Mouse (Mus musculus) ES-E14 (cell line): ENCODE data around the gene Pmepa1. TPM values are rescaled to one million over a fixed set of nuclear protein-coding genes. Genes with fewer than 3 reads are reported as not detected.

Experiments used
- DNase-seq: peaks from one replicate; pipeline ENCODE4 v3.0.0-alpha.2; 2013; ENCODE audit warnings: low read depth, low spot score
- H3K27ac ChIP-seq: 2 replicates; pipeline ENCODE4 v1.5.1; 2012; ENCODE audit warnings: low read depth, mild to moderate bottlenecking, low read length, moderate library complexity, mixed read lengths; ENCODE audit not compliant: poor library complexity, insufficient read depth, severe bottlenecking
- H3K36me3 ChIP-seq: 2 replicates; pipeline ENCODE4 v1.6.1; 2012; ENCODE audit warnings: mild to moderate bottlenecking, low read length, moderate library complexity, mixed read lengths; ENCODE audit not compliant: control insufficient read depth, poor library complexity, insufficient read depth, severe bottlenecking
- H3K4me1 ChIP-seq, 2 experiments: fragments of 150-350 bp in 1 of 2; sonication (generic) in 1 of 2; 2 replicates each; pipeline ENCODE4 v1.6.1; 2012; ENCODE audit warnings: low read length in 2 of 2, mild to moderate bottlenecking in 1 of 2, mixed read lengths in 1 of 2; ENCODE audit not compliant: control insufficient read depth in 2 of 2, insufficient read depth in 2 of 2, poor library complexity in 1 of 2
- H3K4me3 ChIP-seq, 2 experiments: fragments of 150-350 bp in 1 of 2; sonication (generic) in 1 of 2; 2 replicates each; pipeline ENCODE4 v1.5.1; 2012; ENCODE audit warnings: low read length in 2 of 2, low read depth in 1 of 2, mild to moderate bottlenecking in 1 of 2, mixed read lengths in 1 of 2; ENCODE audit not compliant: insufficient read depth in 1 of 2, poor library complexity in 1 of 2, severe bottlenecking in 1 of 2
- H3K9ac ChIP-seq: 2 replicates; pipeline ENCODE4 v1.6.1; 2012; ENCODE audit warnings: low read depth, mild to moderate bottlenecking, low read length, mixed read lengths; ENCODE audit not compliant: poor library complexity, insufficient read depth, severe bottlenecking
- H3K9me3 ChIP-seq: fragments of 150-350 bp; sonication (generic); 2 replicates; pipeline ENCODE4 v1.6.1; 2012; ENCODE audit warnings: low read depth, mild to moderate bottlenecking, low read length; ENCODE audit not compliant: control insufficient read depth, insufficient read depth
- CHD2 ChIP-seq: IDR thresholded peaks from 2 replicates; pipeline ENCODE4 v1.6.1; 2014; ENCODE audit warnings: mild to moderate bottlenecking, low read depth, low read length, inconsistent platforms
- HCFC1 ChIP-seq: IDR thresholded peaks from 2 replicates; pipeline ENCODE4 v1.6.1; 2012; ENCODE audit warnings: low read length, inconsistent platforms, borderline replicate concordance; ENCODE audit not compliant: insufficient read depth
- MAFK ChIP-seq: IDR thresholded peaks from 2 replicates; pipeline ENCODE4 v1.6.1; 2014; ENCODE audit warnings: mild to moderate bottlenecking, low read depth, low read length, inconsistent platforms; ENCODE audit not compliant: insufficient read depth
- ZC3H11A ChIP-seq: IDR thresholded peaks from 2 replicates; pipeline ENCODE4 v1.6.1; 2012; ENCODE audit warnings: low read depth, mild to moderate bottlenecking, inconsistent platforms, low read length, borderline replicate concordance
- ZNF384 ChIP-seq: IDR thresholded peaks from 2 replicates; pipeline ENCODE4 v1.6.1; 2012; ENCODE audit warnings: low read depth, low read length, inconsistent platforms
- in situ Hi-C, 2 experiments: fragments of 600-800 bp; cut with MboI; formaldehyde crosslinking; loops; one replicate each; pipeline ENCODE4 v1.15.1; 2025; ENCODE audit warnings: low sequenced_read_pairs in 2 of 2, inconsistent platforms in 1 of 2; ENCODE audit not compliant: unreplicated experiment in 2 of 2
- total RNA-seq: library from RNA; depleted of rRNA; stranded (reverse); fragments of 300-350 nt; gene quantifications from 2 replicates; pipeline ENCODE4 v1.2.3, GENCODE M21; 2012

Gene Pmepa1
- total RNA-seq, 1 experiment, result 20.3 TPM

- no peaks in the 10 kb centered on the region for H3K9me3 ChIP-seq
- in situ Hi-C loops, result no loop called here
- no peak for DNase-seq
- H3K9ac ChIP-seq, result no peak overlapping the region
- no peak overlapping the region for H3K4me3 ChIP-seq
- H3K36me3 ChIP-seq, result no peaks in the 10 kb centered on the region
- no peak for TF ChIP-seq CHD2
- no peak for TF ChIP-seq ZC3H11A
- no peak for TF ChIP-seq HCFC1
- H3K27ac ChIP-seq, result peak overlapping the region; percentile 52
- peaks cover 23 to 52% of the 10 kb centered on the region in 2 experiments for H3K4me1 ChIP-seq
Measured at GRCm38 (mm10) chr2:173247197-173247596, 29.1 kb downstream of the Pmepa1 start.

GRCm38 (mm10) chr2:173246688-173247087, 29.6 kb downstream of the Pmepa1 start:
- H3K9me3 ChIP-seq, result no peaks in the 10 kb centered on the region
- peak overlapping the region in 1 of 2 experiments; percentile 11; a peak in 1 of 4 replicates for H3K4me3 ChIP-seq
- DNase-seq, result no peak
- no peak for TF ChIP-seq ZC3H11A
- no peak for TF ChIP-seq HCFC1
- TF ChIP-seq CHD2, result no peak
- TF ChIP-seq MAFK, result no peak
- no peak for TF ChIP-seq ZNF384
- peak overlapping the region; percentile 52; the same call in 1 of the 2 replicates for H3K27ac ChIP-seq
- H3K4me1 ChIP-seq, result peaks cover 23 to 47% of the 10 kb centered on the region in 2 experiments
- in situ Hi-C loops, result no loop called here
- no peaks in the 10 kb centered on the region for H3K36me3 ChIP-seq
- H3K9ac ChIP-seq, result no peak overlapping the region

- Histone ChIP-seq H3K9ac (no peak overlapping the region), H3K9me3 (no peaks in the 10 kb centered on the region), H3K4me3 (no peak overlapping the region), H3K4me1 (peaks cover 23 to 48% of the 10 kb centered on the region in 2 experiments), H3K36me3 (no peaks in the 10 kb centered on the region; the same call in 1 of the 2 replicates), H3K27ac (no peak overlapping the region)
- DNase-seq, result no peak
- in situ Hi-C loops, result no loop called here
- TF ChIP-seq MAFK (no peak), CHD2 (no peak), ZC3H11A (no peak), ZNF384 (peak; percentile 46; the same call in 1 of the 2 replicates), HCFC1 (no peak)
Measured at GRCm38 (mm10) chr2:173245258-173245657, 31.1 kb downstream of the Pmepa1 start.

GRCm38 (mm10) chr2:173244108-173244507, 32.2 kb downstream of the Pmepa1 start:
- DNase-seq, result no peak
- Histone ChIP-seq H3K9ac (no peak overlapping the region), H3K36me3 (no peaks in the 10 kb centered on the region; the same call in 1 of the 2 replicates), H3K4me1 (peaks cover 23 to 52% of the 10 kb centered on the region in 2 experiments), H3K9me3 (no peaks in the 10 kb centered on the region), H3K4me3 (no peak overlapping the region), H3K27ac (no peak overlapping the region)
- TF ChIP-seq HCFC1, result no peak
- TF ChIP-seq MAFK, result no peak
- no peak for TF ChIP-seq CHD2
- no peak for TF ChIP-seq ZC3H11A
- TF ChIP-seq ZNF384, result no peak
- in situ Hi-C loops, result no loop called here

GRCm38 (mm10) chr2:173243616-173244015, 32.7 kb downstream of the Pmepa1 start:
- Histone ChIP-seq H3K27ac (no peak overlapping the region), H3K4me1 (peaks cover 26 to 54% of the 10 kb centered on the region in 2 experiments), H3K36me3 (no peaks in the 10 kb centered on the region; the same call in 1 of the 2 replicates), H3K9me3 (no peaks in the 10 kb centered on the region), H3K4me3 (no peak overlapping the region), H3K9ac (no peak overlapping the region)
- in situ Hi-C loops, result no loop called here
- TF ChIP-seq MAFK, result no peak
- TF ChIP-seq ZNF384, result no peak
- no peak for TF ChIP-seq CHD2
- no peak for TF ChIP-seq ZC3H11A
- TF ChIP-seq HCFC1, result no peak
- no peak for DNase-seq
